Mouse (Mus musculus) lung, postnatal 36 days (tissue): ENCODE data around the gene Cdcp1.

ENCODE experiments used
- DNase-seq: peaks from one replicate; pipeline ENCODE4 v3.0.0; 2022; ENCODE audit warnings: mixed read lengths

The Cdcp1 gene

GRCm38 (mm10) chr9:123150241-123151020, 65.4 kb downstream of the Cdcp1 start, which contains the start of gene Clec3b:
TSS of gene Clec3b (plus strand) at chr9:123150946.
- peak; percentile 75 for DNase-seq

- DNase-seq = peak; percentile 58
Measured at GRCm38 (mm10) chr9:123148430-123148829, 67.4 kb downstream of the Cdcp1 start.

- DNase-seq = no peak
Measured at GRCm38 (mm10) chr9:123139887-123140614, 75.8 kb downstream of the Cdcp1 start.

GRCm38 (mm10) chr9:123138891-123139474, 76.9 kb downstream of the Cdcp1 start:
- peak; percentile 76 for DNase-seq

- DNase-seq = peak; percentile 35
Measured at GRCm38 (mm10) chr9:123136953-123137682, 78.7 kb downstream of the Cdcp1 start.

- DNase-seq = no peak
Measured at GRCm38 (mm10) chr9:123132994-123133393, 82.8 kb downstream of the Cdcp1 start.

- DNase-seq = no peak
Measured at GRCm38 (mm10) chr9:123127663-123128062, 88.2 kb downstream of the Cdcp1 start.

GRCm38 (mm10) chr9:123124413-123124981, 91.3 kb downstream of the Cdcp1 start:
- peak; percentile 19 for DNase-seq

- DNase-seq = peak; percentile 55
Measured at GRCm38 (mm10) chr9:123123571-123124412, 92.0 kb downstream of the Cdcp1 start.

- no peak for DNase-seq
Measured at GRCm38 (mm10) chr9:123123017-123123416, 92.8 kb downstream of the Cdcp1 start.
